Mouse (Mus musculus) frontal cortex, postnatal 10 days (tissue): ENCODE measurements around the gene Nisch.

Experiments used
- DNase-seq, 2 experiments: peaks; one replicate each; pipeline ENCODE4 v3.0.0; 2022; ENCODE audit warnings: low spot score in 2 of 2, mixed read lengths in 1 of 2

Nisch gene

DNA sequence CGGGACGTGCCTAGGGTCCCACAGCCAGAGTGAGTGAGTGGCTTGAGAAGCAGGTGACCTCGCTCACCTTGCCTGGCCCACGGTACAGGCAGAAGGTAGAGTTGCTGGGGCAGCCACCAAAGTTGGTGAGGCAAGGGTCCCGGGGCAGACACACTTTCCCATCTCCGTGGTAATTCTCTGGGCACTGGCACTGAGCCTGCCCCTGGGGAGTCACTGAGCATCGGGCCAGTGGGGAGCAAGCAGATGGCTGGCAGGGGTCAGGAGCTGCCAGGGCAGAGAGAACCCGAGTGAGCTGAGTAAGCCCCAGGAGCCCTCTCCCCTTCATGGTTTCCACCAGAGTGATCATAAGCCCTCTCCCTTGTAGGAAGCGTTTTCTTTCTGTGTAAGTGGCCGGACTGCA lies 55.1 kb downstream of the Nisch start:
- no peak for DNase-seq

DNA sequence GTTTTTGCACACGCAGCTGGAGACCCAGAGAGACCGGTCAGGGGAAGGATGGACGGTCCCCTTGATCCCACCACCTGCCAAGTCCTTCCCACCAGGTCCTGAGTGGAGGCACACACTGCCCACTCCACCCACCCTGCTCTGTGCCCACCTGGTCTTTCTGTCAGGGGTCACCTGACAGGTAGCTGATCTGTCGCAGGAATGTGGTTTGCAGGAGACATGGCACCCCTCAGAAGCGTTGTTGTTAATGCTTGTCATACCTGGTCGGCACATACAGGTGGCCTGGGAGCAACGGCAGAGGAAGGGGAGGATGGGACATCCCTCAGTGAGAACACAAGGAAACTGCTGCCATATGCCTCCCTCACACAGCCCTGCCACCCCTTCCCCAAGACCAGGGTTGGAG lies 55.6 kb downstream of the Nisch start:
- DNase-seq = no peak

DNA sequence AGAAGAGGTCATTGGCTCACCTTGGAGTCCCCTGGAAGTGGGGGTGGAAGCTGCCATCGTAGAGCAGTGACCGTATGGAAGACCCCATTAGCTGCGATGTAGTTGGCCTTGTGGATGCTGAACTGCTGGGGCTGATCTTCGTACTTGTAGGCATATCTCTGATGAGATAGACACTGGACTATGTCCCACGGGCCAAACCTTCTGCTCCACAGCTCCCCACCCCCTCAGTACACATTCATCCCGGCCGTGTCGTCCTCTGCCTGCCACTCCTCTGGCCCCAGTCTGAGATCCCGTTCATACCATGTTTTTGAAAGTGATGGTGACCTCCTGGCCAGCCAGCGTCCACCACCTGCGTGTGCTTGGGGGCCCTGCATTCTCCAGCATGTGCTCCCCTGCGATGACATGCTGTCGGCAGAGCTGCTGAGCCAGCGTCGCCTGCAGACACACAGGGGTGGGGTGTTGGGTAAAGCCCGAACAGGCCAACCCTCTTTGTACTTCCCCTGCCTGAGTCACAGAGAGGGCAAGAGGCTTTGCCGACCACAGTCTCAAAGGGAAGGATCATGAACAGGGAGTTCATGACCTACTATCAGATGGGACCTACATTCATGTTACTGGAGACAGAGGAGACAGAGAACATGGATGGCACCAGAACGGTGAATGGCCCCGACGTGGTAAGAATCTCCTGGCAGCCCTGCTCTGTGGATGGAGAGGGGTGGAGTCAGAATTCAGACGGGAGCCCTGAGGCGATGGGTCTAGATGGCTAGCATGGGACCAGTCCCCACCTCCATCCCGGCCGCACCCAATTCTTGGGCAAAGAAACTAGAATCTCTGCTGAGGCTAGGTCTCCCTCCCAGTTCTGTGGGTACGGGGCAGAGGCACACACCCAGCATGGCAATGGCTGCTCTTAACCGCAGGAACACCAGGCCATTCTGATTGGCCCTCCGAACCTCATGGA lies 56.3 kb downstream of the Nisch start:
- no peak for DNase-seq

DNA sequence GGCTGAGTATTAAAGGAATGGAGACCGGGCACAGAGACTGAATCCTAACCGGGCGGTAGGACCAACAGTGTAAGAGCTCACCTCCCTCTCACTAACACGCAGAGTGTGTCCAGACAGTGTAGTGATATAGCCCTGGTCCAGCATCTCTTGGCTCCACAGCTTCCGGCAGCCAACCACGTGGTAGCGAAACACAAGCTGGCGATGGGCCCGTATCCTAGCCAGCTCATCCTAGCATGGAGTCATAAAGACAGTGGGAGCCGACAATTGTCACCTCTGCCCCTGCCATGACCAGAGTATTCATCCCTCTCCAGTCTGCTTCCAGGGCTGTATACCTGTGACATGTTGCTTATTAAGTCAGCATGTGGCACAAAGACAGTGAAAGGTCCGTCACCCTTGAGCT lies 71.1 kb downstream of the Nisch start:
- no peak for DNase-seq

DNA sequence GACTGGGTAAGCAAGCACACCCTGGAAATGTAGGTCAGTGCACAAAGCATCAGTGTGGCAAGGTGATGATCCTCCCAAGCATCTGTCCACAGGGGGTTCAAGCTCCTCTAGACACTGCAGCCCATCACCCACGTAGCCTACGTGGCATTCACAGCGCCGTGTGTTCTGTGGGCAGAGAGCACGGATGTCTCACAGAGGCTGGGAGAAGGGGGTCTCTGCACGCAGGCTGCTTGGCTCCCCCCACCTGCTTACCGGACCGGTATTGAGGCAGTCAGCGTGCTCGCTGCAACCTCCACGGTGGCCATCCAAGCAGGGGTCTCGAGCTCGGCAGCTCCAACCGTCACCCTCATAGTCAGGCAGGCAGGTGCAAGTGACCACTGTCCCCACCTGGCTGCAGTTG lies 75.7 kb downstream of the Nisch start:
- DNase-seq = no peak

DNA sequence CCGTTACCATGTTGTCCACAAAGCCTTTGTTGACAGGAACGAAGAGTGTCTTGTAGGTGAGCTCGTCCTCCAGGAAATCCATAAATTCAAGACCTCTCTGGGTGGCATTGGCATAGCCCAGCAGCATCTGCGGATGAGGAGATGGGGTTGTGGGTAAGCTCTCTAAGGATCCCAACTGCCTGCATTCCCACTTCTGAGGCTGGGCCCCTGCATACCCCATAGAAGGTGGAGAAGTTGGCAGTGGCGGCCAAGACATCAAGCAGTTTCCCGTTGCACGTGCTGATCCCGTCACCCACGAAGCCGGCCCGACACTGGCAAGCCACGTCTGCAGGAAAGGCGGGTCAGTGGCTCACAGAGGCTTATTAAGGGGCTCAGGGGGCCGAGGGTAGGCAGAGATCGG lies 76.6 kb downstream of the Nisch start:
- no peak for DNase-seq

DNA sequence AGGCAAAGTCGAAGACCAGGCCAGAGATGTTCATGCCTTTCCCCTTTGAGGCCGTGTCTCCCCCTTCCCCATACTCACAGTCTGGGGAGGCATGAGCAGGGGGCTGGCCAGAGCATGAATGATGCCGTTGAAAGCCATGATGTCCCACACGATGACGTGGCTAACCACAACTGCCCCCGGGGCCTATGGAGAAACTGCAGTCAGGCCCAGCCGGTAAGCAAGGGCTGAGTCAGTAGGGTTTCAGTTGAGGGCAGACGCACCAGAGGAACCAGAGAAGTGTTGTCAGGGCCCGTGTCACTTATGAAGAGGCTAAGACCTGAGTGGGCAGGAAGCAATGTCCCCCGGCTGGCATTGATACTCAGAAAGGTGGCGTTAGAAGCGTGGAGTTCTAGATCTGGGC lies 77.1 kb downstream of the Nisch start:
- DNase-seq = no peak

DNA sequence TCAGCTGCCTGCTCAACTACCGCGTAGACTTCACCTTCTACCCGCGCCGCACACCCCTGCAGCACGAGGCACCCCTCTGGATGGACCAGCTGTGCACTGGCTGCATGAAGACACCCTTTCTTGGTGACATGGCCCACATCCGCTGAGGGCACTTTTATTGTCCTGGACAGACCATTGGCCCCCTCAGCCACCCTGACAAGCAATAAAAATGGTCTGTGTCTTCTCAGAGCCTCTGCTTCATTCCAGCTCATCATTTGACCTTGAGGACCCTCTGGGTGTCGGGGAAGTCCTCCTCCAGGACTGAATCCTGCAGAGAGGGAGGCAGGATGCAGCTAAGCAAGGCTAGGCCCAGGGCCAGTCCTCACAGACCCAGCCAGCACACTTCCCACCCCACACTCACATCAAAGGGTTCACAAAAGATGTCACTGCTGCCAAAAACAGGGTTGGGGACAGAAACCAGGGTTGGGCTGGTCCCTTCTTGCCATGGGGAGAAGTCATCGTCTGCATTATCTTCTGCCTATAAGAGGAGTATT lies 77.8 kb downstream of the Nisch start:
- no peak for DNase-seq

DNA sequence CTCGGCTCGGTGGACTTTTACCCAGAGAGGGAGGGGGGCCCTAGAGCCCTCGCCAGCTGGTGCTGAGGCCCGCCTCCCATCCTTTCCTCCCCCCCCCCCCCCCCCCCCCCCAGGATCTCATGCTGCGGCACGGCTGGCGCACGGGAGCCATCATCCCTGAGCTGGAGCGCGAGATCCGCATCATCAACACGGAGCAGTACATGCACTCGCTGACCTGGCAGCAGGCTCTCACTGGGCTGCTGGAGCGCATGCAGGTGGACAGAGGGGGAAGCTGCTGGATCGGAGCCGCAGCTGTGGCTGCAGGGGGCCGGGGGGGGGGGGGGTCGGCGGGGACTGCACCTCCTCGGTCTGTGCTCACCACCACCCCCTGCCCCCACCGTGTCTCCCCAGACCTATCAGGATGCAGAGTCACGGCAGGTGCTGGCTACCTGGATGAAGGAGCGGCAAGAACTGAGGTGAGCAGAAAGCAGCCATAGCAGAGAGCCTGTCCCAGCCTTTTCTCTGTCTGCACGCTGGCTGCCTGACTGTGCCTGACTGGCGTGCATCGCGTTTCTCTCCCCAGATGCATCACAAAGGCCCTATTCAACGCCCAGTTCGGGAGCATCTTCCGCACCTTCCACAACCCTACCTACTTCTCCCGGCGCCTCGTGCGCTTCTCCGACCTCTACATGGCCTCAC lies 78.4 kb downstream of the Nisch start:
- DNase-seq = no peak

DNA sequence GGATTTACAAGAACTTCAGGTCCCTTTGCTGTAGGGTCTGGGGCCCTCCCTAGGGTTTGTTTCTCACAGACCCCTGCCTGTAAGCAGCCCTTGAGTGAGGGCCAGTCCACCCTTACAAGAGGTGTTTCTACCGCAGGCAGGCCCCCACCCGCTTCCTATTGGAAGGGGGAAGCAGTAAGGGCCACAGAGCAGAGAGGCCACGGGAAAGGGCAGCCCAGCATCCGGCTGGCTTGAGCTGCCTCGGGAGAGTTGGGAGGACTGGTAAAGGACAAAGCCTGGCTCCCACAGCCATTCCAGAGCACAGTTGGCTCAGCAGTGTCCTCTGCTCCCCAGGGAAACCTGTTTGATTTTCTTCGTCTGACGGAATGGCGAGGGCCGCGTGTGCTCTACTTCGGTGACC lies 79.0 kb downstream of the Nisch start:
- no peak for DNase-seq

DNA sequence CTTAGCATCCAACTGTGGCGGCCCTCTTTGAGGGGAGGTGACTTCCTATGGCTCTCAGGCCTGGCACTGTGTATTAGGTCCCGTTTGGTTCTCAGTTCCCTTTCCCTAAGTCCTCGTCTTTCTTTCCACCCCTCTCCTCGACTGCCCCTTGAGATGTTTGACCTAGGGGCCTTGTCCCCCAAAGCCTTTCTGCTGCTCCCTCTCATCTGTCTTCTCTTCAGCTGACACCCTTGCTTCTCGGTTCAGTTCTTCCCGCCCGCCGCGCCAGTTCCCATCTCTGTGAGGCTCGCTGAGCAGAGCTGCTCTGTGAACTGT lies 79.5 kb downstream of the Nisch start:
- DNase-seq = no peak

DNA sequence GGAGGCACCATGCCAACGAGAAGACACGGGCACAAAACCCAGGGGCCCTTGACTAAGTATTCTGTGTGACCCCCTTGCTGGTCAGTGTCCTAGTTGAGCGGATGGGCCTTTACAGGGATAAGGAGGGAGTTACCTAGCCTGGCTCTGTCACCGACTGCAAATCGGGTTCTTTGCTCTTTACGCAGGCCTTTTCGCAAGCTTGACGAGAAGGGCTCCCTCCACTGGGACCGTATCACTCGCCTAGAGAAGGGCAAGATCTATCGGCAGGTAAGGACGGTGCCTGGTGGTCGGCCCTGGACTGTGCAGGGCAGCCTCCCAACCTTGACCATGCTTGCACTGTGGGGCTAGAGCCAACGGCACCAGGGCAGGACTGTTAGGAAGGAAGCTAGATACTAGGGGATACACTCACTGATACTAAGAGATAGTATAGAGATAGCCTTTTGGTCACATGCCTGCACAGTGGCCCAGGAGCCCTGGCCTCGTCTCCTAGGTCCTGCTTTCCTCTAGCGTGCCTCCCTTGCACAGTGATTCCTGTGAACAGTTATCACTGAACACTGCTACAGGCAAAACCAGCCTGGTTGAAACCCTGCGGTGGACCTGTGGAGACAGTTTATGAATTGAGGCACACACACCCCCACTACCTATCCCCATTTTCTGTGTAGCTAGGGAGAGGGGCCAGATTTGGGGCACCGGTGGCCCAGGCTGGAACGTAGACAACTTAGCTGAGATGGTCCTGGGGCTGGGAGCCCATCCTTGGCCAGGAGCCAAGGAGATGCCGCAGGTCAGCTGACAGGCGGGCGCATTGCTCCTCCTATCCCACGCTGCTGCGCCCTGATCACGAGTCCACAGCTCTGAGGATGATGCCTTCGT lies 80.1 kb downstream of the Nisch start:
- peak in 1 of 2 experiments; percentile 3 for DNase-seq

DNA sequence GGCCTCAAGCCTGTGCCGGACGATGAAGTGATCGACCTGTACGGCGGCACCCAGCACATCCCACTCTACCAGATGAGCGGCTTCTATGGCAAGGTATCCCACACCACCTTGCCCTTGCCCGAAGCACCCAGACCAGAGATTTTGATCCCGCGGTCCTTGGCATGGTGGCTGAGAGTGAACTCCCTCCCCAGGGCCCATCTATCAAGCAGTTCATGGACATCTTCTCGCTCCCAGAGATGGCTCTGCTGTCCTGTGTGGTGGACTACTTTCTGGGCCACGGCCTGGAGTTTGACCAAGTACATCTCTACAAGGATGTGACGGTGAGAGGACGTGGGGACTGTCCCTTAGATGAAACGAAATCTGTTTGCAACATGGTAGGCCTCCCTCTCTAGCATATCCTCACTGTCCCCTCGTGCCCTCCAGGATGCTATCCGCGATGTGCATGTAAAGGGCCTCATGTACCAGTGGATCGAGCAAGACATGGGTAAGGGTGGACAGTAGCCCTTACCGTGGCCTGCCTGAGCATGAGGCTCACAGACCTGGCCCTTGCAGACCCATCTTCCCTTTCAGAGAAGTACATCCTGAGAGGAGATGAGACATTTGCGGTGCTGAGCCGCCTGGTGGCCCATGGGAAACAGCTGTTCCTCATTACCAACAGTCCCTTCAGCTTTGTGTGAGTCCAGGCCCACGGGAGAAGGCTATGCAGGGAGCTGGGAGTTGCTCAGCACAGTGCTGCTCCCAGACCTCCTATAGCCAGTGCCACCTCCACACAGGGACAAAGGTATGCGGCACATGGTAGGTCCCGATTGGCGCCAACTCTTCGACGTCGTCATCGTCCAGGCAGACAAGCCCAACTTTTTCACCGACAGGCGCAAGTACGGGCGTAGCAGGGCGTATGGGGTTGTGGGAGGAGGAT lies 81.0 kb downstream of the Nisch start:
- DNase-seq = peak in 1 of 2 experiments; percentile 5

DNA sequence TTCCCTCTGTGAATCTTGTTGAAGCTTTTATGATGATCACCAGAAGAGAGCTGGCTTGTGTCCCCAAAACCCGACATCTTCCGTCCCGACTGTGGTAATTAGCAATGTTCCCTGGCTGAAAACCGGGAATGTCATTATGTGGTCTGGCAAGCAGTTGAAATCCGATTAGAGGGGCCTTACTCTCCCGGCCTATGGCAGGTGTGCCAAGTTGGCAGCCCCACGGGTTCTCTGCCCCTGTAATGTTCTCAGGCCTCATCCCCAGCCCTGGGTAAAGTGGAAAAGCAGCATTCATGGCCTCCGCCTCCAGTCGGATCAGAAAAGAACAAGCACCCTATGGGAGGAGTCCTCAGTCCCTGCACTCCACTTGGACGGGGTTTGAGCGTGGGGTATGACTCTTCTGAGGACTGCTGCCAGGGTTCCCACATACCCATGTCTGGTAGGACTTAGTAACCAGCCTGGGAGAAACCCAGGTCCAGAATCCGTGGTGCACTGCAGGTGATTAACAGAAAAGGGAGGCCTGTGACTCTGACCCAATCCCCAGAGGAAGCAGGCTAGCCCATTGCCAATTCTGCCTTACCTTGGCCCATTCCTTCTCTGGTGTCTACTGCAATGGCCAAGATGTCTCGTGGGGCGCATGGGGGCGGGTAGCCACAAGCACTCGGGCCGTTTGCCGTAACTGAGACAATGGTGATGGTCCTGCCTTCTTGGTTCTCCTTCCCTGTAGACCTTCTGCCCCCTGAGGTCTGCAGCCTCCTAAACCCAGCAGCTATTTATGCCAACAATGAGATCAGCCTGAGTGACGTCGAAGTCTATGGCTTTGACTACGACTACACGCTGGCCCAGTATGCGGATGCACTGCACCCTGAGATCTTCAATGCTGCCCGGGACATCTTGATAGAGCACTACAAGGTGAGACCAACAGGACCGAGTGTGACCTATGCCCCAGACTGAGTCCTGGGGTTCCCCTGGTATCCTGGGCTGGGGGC lies 82.4 kb downstream of the Nisch start:
- DNase-seq = no peak

DNA sequence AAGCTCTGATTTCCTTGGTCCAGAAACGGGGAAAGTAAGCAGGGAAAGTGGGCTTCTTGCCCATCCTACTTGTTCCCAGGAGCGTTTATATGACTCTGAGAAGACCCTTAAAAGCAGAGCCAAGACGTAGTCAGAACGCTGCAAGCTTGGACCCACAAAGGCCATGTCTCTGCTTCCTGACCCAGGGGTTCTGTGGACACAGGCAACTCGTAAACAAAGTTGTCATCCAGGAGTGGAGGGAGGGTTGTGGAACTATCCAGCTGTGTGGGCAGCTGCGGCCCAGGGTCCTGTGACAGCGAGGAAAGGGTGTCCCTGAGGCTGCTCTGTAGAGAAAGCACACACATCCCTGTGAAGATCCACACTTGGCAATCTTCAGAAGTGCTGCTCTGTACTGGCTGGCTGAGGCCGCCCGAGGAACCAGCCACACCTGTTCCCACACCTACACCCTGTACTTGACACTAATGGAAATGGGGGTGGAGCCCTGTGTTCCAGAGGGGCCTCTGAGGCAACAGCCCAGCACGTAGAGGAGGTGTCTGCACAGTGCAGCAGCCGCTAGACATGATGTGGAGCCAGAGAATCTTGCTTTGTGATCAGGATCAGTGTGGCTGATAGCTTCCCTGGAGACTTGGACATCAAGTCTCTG lies 83.6 kb downstream of the Nisch start:
- DNase-seq = no peak

DNA sequence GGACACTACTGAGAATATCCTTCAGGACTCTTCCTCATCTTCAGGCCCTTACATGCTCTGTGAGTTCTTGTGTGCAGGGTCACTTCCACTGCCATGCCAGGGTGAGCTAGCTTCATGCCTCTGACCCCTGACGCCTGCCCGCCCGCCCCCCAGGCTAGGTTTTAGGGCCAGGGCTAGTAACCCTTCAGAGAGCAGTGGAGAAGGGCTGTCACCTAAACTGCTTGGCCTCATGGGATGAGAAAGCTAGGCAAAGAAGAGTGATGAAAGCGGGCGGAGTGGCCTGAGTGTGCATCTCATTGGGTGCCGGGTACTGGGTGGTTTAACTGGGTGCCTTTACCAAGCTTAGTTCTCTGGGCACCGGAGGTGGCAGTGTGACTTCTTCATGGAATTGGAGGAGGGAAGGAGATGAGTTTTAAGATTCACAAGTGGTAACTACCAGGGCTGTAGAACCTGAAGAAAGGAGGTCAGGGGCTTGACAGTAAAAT lies 84.2 kb downstream of the Nisch start:
- DNase-seq = no peak

DNA sequence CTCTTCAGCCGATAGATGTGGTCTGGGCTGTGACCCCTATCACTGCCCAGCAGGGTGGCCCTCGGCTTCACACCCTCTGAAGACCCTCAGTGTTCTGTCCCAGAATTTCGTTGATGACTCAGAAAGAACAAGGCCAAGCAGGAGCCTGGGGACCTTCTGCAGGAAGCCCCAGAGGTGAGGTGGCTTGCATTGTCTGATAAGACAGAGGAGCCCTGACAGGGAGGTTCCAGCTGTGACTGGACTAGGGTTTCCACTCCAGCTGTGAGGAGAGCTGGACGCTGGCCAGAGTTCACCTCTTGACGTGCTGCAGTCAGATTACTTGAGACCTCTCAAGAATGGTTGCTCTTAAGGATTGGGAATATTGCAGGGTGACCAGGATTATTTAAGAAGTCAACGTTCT lies 84.7 kb downstream of the Nisch start:
- no peak for DNase-seq

DNA sequence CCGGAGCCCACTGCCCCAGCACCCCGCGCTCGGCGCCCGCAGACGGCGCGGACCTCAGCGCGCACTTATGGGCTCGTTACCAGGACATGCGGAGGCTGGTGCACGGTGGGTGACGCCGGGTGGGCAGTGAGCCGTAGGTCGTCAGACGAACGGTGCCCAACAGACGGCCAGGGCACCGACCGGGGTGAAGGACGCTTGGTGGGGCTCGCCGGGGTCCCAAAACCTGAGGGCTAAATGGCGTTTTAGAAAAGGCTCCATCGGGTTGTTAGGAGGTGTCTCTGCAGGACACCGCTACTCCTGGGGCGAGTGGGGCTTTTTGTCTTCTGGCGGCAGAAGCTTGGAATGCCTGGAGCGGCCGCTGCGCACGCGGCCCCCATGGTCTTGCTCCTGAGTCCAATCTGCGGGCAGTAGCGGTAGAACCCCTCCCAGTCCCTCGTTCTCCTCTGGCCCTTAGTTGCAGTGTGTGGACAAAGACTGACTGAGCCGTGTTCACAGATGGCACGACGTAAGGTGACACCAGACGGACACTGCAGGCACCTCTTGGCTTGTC lies 85.4 kb downstream of the Nisch start:
- peak in 1 of 2 experiments; percentile 20 for DNase-seq
